Mouse (Mus musculus) liver, embryonic 14.5 days (tissue): ENCODE measurements around the gene Grid2.

Experiments used
- CTCF ChIP-seq: IDR thresholded peaks from 2 replicates; pipeline ENCODE4 v1.5.1; 2016; ENCODE audit warnings: antibody characterized with exemption, low read depth, control low read depth
- EP300 ChIP-seq: IDR thresholded peaks from 2 replicates; pipeline ENCODE4 v1.6.1; 2016; ENCODE audit warnings: antibody characterized with exemption, low read depth

GRCm38 (mm10) chr6:64304709-64305476 is 1049.2 kb downstream of the Grid2 start:
- TF ChIP-seq CTCF (no peak), EP300 (no peak)
